Mouse (Mus musculus) limb, embryonic 15.5 days (tissue): ENCODE measurements around the gene Cse1l. TPM values are rescaled to one million over a fixed set of nuclear protein-coding genes. Genes with fewer than 3 reads are reported as not detected.

Experiments used
- ATAC-seq: fragments of 200-750 bp; cut with Nextera tagmentation; 2 replicates; pipeline ENCODE4 v1.8.0; 2017; ENCODE audit warnings: low read depth, moderate TSS enrichment; ENCODE audit not compliant: insufficient number of reproducible peaks, low FRiP score, low TSS enrichment
- H3K27ac ChIP-seq: fragments of 300-500 bp; sonication (generic); 2 replicates; pipeline ENCODE4 v1.5.1; 2015; ENCODE audit warnings: moderate library complexity, mild to moderate bottlenecking, inconsistent platforms
- H3K27me3 ChIP-seq: fragments of 300-500 bp; sonication (generic); 2 replicates; pipeline ENCODE4 v1.6.1; 2015; ENCODE audit warnings: inconsistent platforms
- H3K36me3 ChIP-seq: fragments of 300-500 bp; sonication (generic); 2 replicates; pipeline ENCODE4 v1.6.1; 2015; ENCODE audit warnings: inconsistent platforms
- H3K4me1 ChIP-seq: fragments of 300-500 bp; sonication (generic); 2 replicates; pipeline ENCODE4 v1.6.1; 2015; ENCODE audit warnings: inconsistent platforms
- H3K4me2 ChIP-seq: fragments of 300-500 bp; sonication (generic); 2 replicates; pipeline ENCODE4 v1.6.1; 2015; ENCODE audit warnings: mild to moderate bottlenecking, inconsistent platforms
- H3K4me3 ChIP-seq: fragments of 300-500 bp; sonication (generic); 2 replicates; pipeline ENCODE4 v1.5.1; 2015; ENCODE audit warnings: mild to moderate bottlenecking, inconsistent platforms
- H3K9ac ChIP-seq: fragments of 300-500 bp; sonication (generic); 2 replicates; pipeline ENCODE4 v1.6.1; 2015; ENCODE audit warnings: inconsistent platforms
- H3K9me3 ChIP-seq: fragments of 300-500 bp; sonication (generic); 2 replicates; pipeline ENCODE4 v1.6.1; 2016; ENCODE audit warnings: inconsistent platforms
- WGBS: fragments of 180-500 bp; shearing (Covaris S2); methylation state at CpG from one replicate; pipeline ENCODE4 v1.1.7; 2015; 5-methylcytosine and 5-hydroxymethylcytosine counted together
- polyA plus RNA-seq: library from polyadenylated mRNA; unstranded; fragments of >200 nt; fragmentation: Nextera tagmentation; extraction: Ambion mirVana; gene quantifications from 2 replicates; pipeline ENCODE4 v1.2.1, GENCODE M21; 2015

Gene Cse1l
- polyA plus RNA-seq, 1 experiment from 2014 or later: 83.7 TPM

DNA sequence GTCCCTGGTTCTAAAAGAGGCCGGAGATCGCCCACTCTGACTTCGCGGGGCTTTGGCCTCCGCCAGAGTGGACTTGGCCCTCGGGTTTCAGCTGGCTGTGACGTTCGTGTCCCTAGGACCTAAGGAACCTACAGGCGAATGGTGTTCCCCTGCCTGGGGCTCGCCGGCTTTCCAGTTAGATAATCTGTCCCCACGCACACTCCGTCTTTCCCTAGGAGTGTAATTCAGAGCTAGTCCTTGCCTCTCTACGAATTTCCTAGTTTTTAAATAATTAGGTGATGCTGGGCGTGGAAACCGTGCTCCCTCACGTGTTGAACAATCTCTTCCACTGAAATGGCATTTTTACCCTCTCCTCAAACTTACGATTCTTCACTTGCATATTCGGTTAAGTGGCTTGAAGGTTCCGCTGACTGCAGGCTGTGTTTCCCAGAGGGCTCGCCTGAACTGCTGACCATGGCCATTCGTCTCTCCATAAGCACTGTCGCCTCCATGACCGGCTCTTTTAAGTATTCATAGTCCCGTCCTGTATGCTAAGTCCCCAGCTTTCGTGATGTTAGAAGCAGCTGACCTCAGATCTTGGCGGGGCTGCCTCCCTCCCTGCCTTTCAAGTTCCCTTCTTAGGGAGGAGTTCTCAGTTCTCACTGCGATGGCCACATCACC, 813 bp downstream of the Cse1l start:
- peaks cover 4% of the 10 kb centered on the region for H3K36me3 ChIP-seq
- H3K4me1 ChIP-seq: peaks cover 15% of the 10 kb centered on the region
- H3K4me2 ChIP-seq: peak overlapping the region; percentile 82
- WGBS: under 1% methylated on average over 28 of the region's 28 CpGs
- H3K4me3 ChIP-seq: peak overlapping the region; percentile 88
- H3K27ac ChIP-seq: peak overlapping the region; percentile 98
- ATAC-seq: no peak
- H3K9ac ChIP-seq: peak overlapping the region; percentile 83
- H3K27me3 ChIP-seq: no peaks in the 10 kb centered on the region
- H3K9me3 ChIP-seq: no peaks in the 10 kb centered on the region

DNA sequence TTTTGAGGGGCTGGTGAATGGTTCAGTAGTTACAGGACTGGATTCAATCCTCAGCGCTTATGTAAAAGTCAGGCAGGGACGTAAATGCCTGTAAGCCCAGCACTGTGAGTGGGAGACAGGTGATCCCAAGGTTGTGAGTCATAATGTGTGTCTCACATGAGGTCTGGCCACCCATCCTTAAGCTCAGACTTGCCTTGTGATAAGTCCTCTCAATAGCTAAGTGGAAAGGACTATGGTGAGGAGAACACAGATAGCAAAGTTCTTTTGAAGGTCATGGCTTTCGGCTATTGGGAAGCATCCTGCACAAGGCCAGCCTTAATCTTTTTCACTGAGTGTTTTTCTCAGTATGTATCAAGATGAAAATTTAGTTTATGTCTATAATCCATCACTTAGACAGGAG, 3.9 kb downstream of the Cse1l start:
- Histone ChIP-seq H3K4me1 (peaks cover 15% of the 10 kb centered on the region), H3K9me3 (no peaks in the 10 kb centered on the region), H3K36me3 (peaks cover 4% of the 10 kb centered on the region), H3K9ac (no peak overlapping the region), H3K4me2 (no peak overlapping the region), H3K27ac (no peak overlapping the region), H3K27me3 (no peaks in the 10 kb centered on the region), H3K4me3 (no peak overlapping the region)
- no peak for ATAC-seq
- 94% methylated on average over 3 of the region's 3 CpGs for WGBS

DNA sequence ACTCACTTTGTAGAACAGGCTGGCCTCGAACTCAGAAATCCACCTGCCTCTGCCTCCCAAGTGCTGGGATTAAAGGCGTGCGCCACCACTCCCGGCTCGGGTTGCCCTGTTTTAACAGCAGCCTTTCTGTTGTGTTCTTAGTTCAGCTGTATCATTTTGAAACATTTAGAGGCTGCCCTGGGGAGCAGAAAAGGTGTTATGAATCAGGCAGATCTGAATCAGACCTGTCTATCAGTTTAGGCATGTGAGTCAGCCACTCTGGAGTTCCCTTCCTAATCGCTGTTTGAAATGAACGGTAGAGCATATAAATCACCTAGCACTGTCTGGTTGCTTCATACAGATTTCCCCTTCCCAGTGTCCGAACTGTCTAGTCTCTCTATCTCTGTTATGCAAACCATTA, 4.7 kb downstream of the Cse1l start:
- H3K36me3 ChIP-seq: peaks cover 4% of the 10 kb centered on the region
- no peaks in the 10 kb centered on the region for H3K27me3 ChIP-seq
- H3K4me3 ChIP-seq: no peak overlapping the region
- H3K27ac ChIP-seq: no peak overlapping the region
- H3K9ac ChIP-seq: no peak overlapping the region
- no peak for ATAC-seq
- H3K4me1 ChIP-seq: peaks cover 11% of the 10 kb centered on the region
- no peak overlapping the region for H3K4me2 ChIP-seq
- no peaks in the 10 kb centered on the region for H3K9me3 ChIP-seq
- 87% methylated on average over 8 of the region's 8 CpGs for WGBS

DNA sequence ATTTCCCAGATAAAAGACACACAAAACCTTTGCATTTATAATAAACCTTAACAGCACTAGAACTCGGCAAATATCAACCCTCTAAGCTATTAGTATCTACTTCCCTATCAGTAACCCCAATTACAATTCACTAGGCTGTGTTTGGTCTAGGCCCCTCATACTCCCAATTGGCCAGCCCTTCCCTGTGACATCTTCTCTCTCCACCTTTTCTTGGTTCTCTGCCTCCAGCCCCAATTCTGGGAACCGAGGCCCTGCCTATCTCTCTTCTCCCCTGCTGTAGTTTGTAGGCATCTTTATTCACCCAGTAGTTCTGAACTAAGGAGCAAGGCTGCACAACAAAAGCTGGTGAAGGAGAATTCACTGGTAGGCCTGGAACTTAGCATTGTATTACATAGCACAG, 18.1 kb downstream of the Cse1l start:
- 94% methylated on average over 2 of the region's 2 CpGs for WGBS
- ATAC-seq: no peak
- Histone ChIP-seq H3K27ac (no peak overlapping the region), H3K4me3 (no peak overlapping the region), H3K36me3 (peaks cover 70% of the 10 kb centered on the region), H3K27me3 (no peaks in the 10 kb centered on the region), H3K9me3 (no peaks in the 10 kb centered on the region), H3K4me2 (no peak overlapping the region), H3K4me1 (no peaks in the 10 kb centered on the region), H3K9ac (no peak overlapping the region)

DNA sequence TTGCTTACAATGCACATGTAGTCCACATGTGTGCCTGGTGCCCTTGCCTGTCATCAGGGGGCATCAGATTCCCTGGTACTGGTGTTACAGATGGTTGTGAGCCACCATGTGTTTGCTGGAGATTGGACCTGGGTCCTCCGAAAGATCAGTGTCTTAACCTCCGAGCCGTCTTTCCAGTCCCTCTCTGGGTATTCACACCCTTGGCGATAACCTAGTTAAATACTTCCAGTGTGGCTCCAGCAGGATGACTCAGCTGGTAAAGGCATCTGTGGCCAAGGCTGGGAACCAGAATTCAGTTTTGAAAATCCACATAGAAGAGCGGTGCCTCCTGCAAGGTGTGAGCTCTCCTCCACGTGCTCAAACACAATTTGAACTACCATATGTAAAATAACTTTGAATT, 28.1 kb downstream of the Cse1l start:
- H3K9me3 ChIP-seq: no peaks in the 10 kb centered on the region
- H3K4me3 ChIP-seq: no peak overlapping the region
- no peaks in the 10 kb centered on the region for H3K27me3 ChIP-seq
- H3K36me3 ChIP-seq: peaks cover 78% of the 10 kb centered on the region
- H3K9ac ChIP-seq: no peak overlapping the region
- ATAC-seq: no peak
- WGBS: 91% methylated on average over 6 of the region's 6 CpGs
- no peak overlapping the region for H3K4me2 ChIP-seq
- H3K27ac ChIP-seq: no peak overlapping the region
- H3K4me1 ChIP-seq: no peaks in the 10 kb centered on the region

DNA sequence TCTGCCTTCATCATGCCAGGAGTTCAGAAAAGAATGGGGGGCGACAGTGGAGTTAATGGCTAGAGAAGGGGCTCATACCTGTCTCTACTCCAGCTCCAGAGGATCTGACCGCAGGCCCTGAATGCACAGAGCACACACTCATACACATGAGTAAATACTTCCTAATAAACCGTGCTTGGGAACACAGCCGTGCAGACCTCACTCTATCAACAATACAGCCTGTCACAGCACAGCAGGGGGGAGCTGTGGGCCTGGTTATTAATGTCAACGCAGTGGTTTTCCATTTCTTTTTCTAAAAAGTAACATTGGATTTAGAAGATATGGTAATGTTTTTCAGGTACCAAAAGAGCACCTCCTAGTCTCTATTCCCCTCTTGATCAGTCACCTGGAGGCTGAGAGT, 28.6 kb downstream of the Cse1l start:
- Histone ChIP-seq H3K27me3 (no peaks in the 10 kb centered on the region), H3K4me3 (no peak overlapping the region), H3K9ac (no peak overlapping the region), H3K27ac (no peak overlapping the region), H3K4me2 (no peak overlapping the region), H3K9me3 (no peaks in the 10 kb centered on the region), H3K4me1 (no peaks in the 10 kb centered on the region), H3K36me3 (peaks cover 78% of the 10 kb centered on the region)
- WGBS: 80% methylated on average over 5 of the region's 5 CpGs
- no peak for ATAC-seq

DNA sequence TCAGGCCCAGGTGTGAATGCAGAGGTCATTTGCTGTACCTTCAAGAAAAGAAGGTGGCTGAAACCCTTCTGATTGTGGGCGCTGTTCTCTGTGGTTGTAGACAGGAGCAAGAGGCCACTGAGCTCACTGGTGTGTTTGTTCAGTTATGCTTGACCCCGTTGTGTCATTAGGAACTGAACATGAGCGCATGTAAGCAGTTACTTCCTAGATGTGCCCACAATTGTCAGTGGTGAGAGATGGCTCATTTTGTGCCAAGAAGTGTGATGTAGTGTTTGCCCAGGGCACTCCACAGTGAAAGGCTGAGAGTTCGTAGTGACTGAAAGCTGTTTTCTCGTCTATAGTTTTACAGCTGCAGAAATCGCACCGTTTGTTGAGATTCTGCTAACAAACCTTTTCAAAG, 29.7 kb downstream of the Cse1l start:
- whole genome bisulfite sequencing: 90% methylated on average over 7 of the region's 7 CpGs
- no peak for ATAC-seq
- Histone ChIP-seq H3K9me3 (no peaks in the 10 kb centered on the region), H3K9ac (no peak overlapping the region), H3K4me1 (no peaks in the 10 kb centered on the region), H3K27me3 (no peaks in the 10 kb centered on the region), H3K4me2 (no peak overlapping the region), H3K4me3 (no peak overlapping the region), H3K36me3 (peaks cover 78% of the 10 kb centered on the region), H3K27ac (no peak overlapping the region)

DNA sequence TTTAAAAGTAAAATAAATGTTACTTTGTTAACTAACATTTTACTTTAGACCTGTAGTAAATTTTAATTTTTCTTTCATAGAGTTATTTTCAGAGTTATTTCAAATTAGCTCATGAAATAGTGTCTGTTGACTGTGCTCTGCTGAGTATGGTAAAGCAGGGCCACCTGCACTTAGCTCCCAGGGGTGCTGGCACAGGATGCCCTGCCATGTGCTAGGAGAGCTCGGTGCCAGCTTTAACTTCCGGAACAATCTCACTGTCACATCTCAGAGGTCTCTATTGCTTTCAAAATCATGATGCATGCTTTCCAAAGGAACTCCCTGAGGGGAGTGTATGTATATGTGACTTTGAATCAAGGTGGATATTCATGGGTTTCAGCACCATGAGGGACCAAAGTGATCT, 30.3 kb downstream of the Cse1l start:
- no peaks in the 10 kb centered on the region for H3K9me3 ChIP-seq
- no peak overlapping the region for H3K9ac ChIP-seq
- H3K36me3 ChIP-seq: peaks cover 78% of the 10 kb centered on the region
- no peak overlapping the region for H3K27ac ChIP-seq
- H3K4me2 ChIP-seq: no peak overlapping the region
- no peaks in the 10 kb centered on the region for H3K4me1 ChIP-seq
- WGBS: 96% methylated on average over 2 of the region's 2 CpGs
- H3K27me3 ChIP-seq: no peaks in the 10 kb centered on the region
- no peak for ATAC-seq
- no peak overlapping the region for H3K4me3 ChIP-seq

DNA sequence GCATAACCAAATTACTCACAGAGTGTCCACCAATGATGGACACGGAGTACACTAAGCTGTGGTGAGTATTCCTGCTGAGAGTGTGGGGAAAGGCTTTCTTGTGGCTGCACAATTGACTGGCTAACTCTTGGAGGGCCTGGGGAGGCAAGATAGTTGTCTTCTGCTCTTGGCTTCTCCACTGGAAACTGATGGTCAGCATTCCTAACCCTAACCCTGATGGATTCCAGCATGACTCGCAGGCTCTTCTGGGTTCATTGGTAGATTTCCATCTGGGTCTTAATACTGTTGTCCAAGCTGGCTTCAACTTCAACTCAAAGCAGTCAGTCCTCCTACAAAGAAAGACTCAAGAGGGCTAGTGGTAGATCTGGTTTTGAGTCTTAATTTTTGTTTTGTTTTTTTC, 37.3 kb downstream of the Cse1l start:
- WGBS: 85% methylated on average over 2 of the region's 2 CpGs
- H3K4me1 ChIP-seq: no peaks in the 10 kb centered on the region
- ATAC-seq: no peak

DNA sequence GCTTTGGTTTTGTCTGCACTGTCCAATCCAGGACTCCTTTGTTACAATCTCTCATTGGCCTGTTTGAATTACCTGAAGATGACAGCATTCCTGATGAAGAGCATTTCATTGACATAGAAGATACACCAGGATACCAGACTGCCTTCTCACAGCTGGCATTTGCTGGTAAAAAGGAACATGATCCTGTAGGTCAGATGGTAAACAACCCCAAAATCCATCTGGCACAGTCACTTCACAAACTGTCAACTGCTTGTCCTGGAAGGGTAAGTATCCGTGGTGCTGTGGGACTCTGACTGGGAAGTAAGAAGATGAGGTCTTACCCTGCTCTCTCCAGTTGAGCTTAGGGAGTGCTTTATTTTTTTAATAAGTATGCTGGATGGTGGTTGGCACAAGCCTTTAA, 38.5 kb downstream of the Cse1l start:
- H3K36me3 ChIP-seq: peaks cover 87% of the 10 kb centered on the region
- ATAC-seq: no peak
- no peaks in the 10 kb centered on the region for H3K4me1 ChIP-seq
- H3K27me3 ChIP-seq: no peaks in the 10 kb centered on the region
- no peak overlapping the region for H3K4me3 ChIP-seq
- 74% methylated on average over 1 of the region's 1 CpGs for WGBS
- no peaks in the 10 kb centered on the region for H3K9me3 ChIP-seq
- no peak overlapping the region for H3K27ac ChIP-seq
- no peak overlapping the region for H3K9ac ChIP-seq
- no peak overlapping the region for H3K4me2 ChIP-seq

More for the DNA sequence above, 37.3 kb downstream of the Cse1l start:
- no peaks in the 10 kb centered on the region for H3K9me3 ChIP-seq
- peaks cover 86% of the 10 kb centered on the region for H3K36me3 ChIP-seq
- H3K27me3 ChIP-seq: no peaks in the 10 kb centered on the region
- no peak overlapping the region for H3K4me2 ChIP-seq
- no peak overlapping the region for H3K4me3 ChIP-seq
- H3K9ac ChIP-seq: no peak overlapping the region
- H3K27ac ChIP-seq: no peak overlapping the region

DNA sequence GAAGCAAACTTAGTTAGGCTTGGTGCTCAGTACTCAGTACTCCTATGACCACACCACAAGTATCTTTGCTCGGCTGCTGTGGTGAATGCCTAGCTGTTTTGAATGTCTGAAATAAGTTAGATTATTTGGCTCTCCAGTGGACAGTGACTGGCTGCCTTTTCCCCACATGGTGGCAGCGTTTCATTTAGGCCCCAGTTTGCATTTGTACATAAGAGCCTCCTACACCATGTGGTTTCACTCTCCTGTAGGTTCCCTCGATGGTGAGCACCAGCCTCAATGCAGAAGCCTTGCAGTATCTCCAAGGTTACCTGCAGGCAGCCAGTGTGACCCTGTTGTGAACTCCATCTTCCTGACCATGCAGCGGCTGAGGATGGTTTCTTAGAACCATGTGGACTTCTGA, 39.6 kb downstream of the Cse1l start:
- H3K9me3 ChIP-seq: no peaks in the 10 kb centered on the region
- H3K27ac ChIP-seq: no peak overlapping the region
- H3K9ac ChIP-seq: no peak overlapping the region
- H3K27me3 ChIP-seq: no peaks in the 10 kb centered on the region
- H3K4me3 ChIP-seq: no peak overlapping the region
- ATAC-seq: no peak
- no peak overlapping the region for H3K4me2 ChIP-seq
- peaks cover 90% of the 10 kb centered on the region for H3K36me3 ChIP-seq
- H3K4me1 ChIP-seq: no peaks in the 10 kb centered on the region
- WGBS: 57% methylated on average over 4 of the region's 4 CpGs

DNA sequence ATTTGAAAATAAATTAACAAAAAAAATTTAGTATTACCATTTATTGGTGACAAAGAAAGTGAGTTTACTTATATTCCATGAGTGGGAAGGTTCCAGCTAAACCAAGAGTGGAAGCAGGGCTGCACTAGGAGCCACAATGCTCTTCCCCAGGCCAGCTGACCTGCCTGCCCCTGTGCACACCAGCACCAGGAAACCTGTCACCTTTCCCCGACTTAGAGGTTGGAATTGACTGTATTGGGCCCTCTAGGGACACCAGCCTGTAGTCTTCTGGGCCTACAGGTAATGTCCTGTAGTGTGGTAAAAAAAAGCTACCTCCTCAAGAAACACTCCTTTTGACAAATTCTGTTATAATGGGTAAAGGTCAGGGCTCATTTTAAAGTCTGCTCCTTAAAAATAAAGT, 42.4 kb downstream of the Cse1l start:
- H3K4me2 ChIP-seq: no peak overlapping the region
- H3K27ac ChIP-seq: peak overlapping the region; percentile 18; the same call in 1 of the 2 replicates
- no peaks in the 10 kb centered on the region for H3K27me3 ChIP-seq
- no peak overlapping the region for H3K4me3 ChIP-seq
- 60% methylated on average over 1 of the region's 1 CpGs for WGBS
- ATAC-seq: no peak
- H3K9me3 ChIP-seq: no peaks in the 10 kb centered on the region
- H3K36me3 ChIP-seq: peaks cover 91% of the 10 kb centered on the region
- peaks cover 5% of the 10 kb centered on the region; the same call in 1 of the 2 replicates for H3K4me1 ChIP-seq
- no peak overlapping the region for H3K9ac ChIP-seq

DNA sequence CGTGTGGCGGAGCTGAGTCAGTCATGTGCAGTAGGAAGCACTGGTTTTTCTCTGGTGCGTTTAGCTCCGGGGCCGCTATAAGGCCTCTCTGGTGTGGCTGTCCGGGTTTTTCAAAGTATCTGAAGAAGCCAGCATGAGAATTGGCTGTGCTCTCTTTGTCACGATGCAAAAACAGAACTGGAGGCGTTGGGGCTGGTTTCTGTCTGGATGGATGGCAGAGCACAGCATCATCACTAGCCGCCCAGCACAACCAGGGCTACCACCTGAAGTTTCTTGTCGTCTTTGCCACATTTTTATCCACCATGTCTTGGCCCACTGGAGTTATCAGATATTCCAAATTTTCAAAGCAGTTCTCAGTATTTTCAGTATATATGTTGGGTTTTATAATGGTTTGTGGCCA, 43.1 kb downstream of the Cse1l start:
- H3K27me3 ChIP-seq: no peaks in the 10 kb centered on the region

More for the DNA sequence above, 43.1 kb downstream of the Cse1l start:
- Histone ChIP-seq H3K4me2 (no peak overlapping the region), H3K4me3 (no peak overlapping the region), H3K27ac (no peak overlapping the region), H3K9ac (no peak overlapping the region), H3K36me3 (peaks cover 91% of the 10 kb centered on the region), H3K9me3 (no peaks in the 10 kb centered on the region), H3K4me1 (peaks cover 5% of the 10 kb centered on the region; the same call in 1 of the 2 replicates)
- ATAC-seq: no peak
- WGBS: 87% methylated on average over 10 of the region's 10 CpGs
